Mouse (Mus musculus) ES-Bruce4 (cell line): ENCODE data around the gene AW549877. TPM values are rescaled to one million over a fixed set of nuclear protein-coding genes. Genes with fewer than 3 reads are reported as not detected.
A peak's percentile ranks its signal among the peaks of the same experiment; 100 is the strongest.

Source experiments
- H3K27ac ChIP-seq: 2 replicates; pipeline ENCODE4 v1.5.1; 2012; ENCODE audit warnings: low read length, inconsistent platforms; ENCODE audit not compliant: insufficient read depth
- H3K27me3 ChIP-seq: 2 replicates; pipeline ENCODE4 v1.6.1; 2012; ENCODE audit warnings: mild to moderate bottlenecking, low read length, inconsistent platforms; ENCODE audit not compliant: control insufficient read depth, poor library complexity, insufficient read depth, severe bottlenecking
- H3K36me3 ChIP-seq: 2 replicates; pipeline ENCODE4 v1.6.1; 2012; ENCODE audit warnings: inconsistent platforms, mild to moderate bottlenecking, low read length, moderate library complexity; ENCODE audit not compliant: control insufficient read depth, poor library complexity, insufficient read depth, severe bottlenecking
- H3K4me1 ChIP-seq: one replicate; pipeline ENCODE4 v1.8.1; 2011; ENCODE audit warnings: low read length; ENCODE audit not compliant: control insufficient read depth, insufficient read depth
- H3K4me3 ChIP-seq: 2 replicates; pipeline ENCODE4 v1.5.1; 2011; ENCODE audit warnings: low read depth, mild to moderate bottlenecking, low read length
- H3K9ac ChIP-seq: 2 replicates; pipeline ENCODE4 v1.6.1; 2012; ENCODE audit warnings: low read depth, mild to moderate bottlenecking, inconsistent platforms; ENCODE audit not compliant: poor library complexity, severe bottlenecking
- H3K9me3 ChIP-seq: replicated peaks from 2 replicates; pipeline ENCODE4 v1.6.1; 2012; ENCODE audit warnings: mild to moderate bottlenecking, low read length, inconsistent platforms; ENCODE audit not compliant: control insufficient read depth, poor library complexity, insufficient read depth, severe bottlenecking
- CTCF ChIP-seq: IDR thresholded peaks from one replicate; pipeline ENCODE4 v1.8.1; 2011; ENCODE audit warnings: low read depth, low read length
- EP300 ChIP-seq: IDR thresholded peaks from 2 replicates; pipeline ENCODE4 v1.6.1; 2011; ENCODE audit warnings: low read depth, low read length; ENCODE audit not compliant: insufficient read depth
- POLR2A ChIP-seq: IDR thresholded peaks from one replicate; pipeline ENCODE4 v1.8.1; 2011; ENCODE audit warnings: low read length; ENCODE audit not compliant: insufficient read depth
- polyA plus RNA-seq: library from polyadenylated mRNA; stranded (reverse); fragments of >200 nt; gene quantifications from 2 replicates; pipeline ENCODE4 v1.2.4, GENCODE M21; 2011; ENCODE audit warnings: low read depth; ENCODE audit not compliant: missing spikeins, insufficient read depth, insufficient read length

AW549877 gene
- polyA plus RNA-seq, 1 experiment = 67.1 TPM

DNA sequence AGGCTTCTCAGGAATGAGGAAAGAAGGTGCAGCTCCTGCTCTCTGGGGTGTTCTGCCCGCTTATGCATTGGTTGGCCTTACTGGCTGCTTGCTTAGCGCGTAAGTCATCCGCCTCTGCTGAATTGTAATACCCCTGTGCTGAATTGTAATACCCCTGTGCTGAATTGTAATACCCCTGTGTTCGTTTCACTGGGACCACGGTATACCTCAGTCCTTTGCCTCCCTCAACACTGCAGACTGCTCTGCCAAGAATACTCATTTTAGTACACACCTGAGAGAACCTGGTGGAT, 32.8 kb upstream of the AW549877 start:
- no peaks in the 10 kb centered on the region for H3K36me3 ChIP-seq
- H3K4me3 ChIP-seq = no peak overlapping the region
- no peak overlapping the region for H3K27ac ChIP-seq
- no peaks in the 10 kb centered on the region for H3K27me3 ChIP-seq
- H3K9me3 ChIP-seq = no peaks in the 10 kb centered on the region
- H3K9ac ChIP-seq = no peak overlapping the region
- TF ChIP-seq POLR2A = no peak
- TF ChIP-seq CTCF = no peak
- TF ChIP-seq EP300 = no peak
- H3K4me1 ChIP-seq = peaks cover 3% of the 10 kb centered on the region

DNA sequence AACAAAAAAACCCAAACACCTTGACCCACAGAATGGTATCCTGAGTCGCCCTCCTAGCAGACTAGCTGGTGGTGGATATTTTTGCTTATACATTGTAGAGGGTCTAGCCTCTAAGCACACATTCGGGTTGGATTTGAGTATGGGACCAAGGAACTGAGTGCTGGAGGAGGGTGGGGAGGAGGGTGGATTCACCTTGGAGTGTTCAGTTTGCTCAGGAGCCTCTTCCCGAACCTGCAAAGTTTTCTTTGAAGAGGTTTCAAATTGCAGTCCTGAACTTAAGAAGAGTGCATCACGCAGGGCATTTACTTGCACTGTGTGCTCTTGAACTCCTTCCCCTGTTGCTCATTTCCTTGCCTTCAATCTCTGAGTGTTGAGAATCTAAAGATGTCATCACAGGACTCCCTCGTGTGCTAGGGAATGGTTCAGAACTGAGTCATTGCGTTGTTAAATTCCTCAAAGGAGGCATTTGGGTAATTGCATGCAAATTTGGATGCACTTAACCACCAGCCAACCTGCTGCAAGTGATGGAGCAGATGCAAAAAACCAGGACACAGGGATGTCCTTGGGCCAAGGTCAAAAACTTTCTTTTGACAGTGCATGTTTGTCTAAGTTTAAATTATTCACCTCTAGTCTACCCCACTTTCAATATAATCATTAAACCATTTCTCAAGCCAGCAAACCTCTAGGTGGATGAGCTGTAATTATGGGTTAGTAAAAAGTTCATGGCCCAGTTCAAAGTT, 32.3 kb upstream of the AW549877 start:
- Histone ChIP-seq H3K36me3 (no peaks in the 10 kb centered on the region), H3K9me3 (no peaks in the 10 kb centered on the region), H3K9ac (peak overlapping the region; percentile 64), H3K4me1 (peaks cover 2% of the 10 kb centered on the region), H3K27me3 (no peaks in the 10 kb centered on the region), H3K27ac (no peak overlapping the region), H3K4me3 (peak overlapping the region; percentile 83)
- TF ChIP-seq EP300 (no peak), CTCF (no peak), POLR2A (no peak)

DNA sequence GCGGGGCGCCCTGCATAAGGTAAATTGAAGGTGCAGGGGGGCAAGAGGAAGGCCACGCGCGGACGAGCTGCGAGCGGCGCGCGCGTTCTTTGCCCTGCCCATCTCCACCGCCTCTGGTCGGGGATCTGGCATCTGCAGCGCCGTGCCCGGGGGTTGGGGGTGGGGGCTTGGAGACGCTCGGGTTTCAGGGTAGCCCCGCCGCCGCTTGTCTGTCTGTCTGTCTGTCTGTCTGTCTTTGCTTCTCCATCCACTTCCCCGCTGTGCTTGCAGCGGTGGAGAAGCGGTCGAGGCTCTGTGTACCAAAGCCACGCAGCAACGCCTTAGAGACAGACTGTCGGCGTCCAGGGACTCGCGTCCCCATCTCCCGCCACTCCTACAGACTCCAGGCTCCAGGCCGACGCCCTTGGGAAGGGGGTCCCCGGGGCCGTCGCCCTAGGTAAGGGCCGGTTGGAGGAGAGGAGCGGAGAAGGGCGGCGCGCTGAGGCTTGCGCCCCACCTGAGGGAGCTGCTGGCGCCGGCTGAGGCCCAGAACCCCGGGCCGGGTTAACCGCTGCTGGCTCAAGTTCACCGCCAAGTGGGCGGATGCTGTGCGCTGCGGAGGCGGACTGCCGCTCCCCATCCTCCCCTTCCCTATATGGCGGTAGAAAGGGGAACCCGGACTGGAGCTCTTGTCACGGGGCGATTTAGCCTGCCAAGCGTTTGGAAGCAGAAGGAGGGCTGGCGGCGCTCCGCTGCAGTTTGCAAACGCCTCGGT, 31.5 kb upstream of the AW549877 start:
- no peak overlapping the region for H3K27ac ChIP-seq
- TF ChIP-seq EP300 = no peak
- TF ChIP-seq POLR2A = no peak
- TF ChIP-seq CTCF = no peak
- peak overlapping the region; percentile 64 for H3K9ac ChIP-seq
- H3K4me3 ChIP-seq = peak overlapping the region; percentile 83
- no peaks in the 10 kb centered on the region for H3K27me3 ChIP-seq
- H3K36me3 ChIP-seq = no peaks in the 10 kb centered on the region
- peaks cover 2% of the 10 kb centered on the region for H3K4me1 ChIP-seq
- H3K9me3 ChIP-seq = no peaks in the 10 kb centered on the region

DNA sequence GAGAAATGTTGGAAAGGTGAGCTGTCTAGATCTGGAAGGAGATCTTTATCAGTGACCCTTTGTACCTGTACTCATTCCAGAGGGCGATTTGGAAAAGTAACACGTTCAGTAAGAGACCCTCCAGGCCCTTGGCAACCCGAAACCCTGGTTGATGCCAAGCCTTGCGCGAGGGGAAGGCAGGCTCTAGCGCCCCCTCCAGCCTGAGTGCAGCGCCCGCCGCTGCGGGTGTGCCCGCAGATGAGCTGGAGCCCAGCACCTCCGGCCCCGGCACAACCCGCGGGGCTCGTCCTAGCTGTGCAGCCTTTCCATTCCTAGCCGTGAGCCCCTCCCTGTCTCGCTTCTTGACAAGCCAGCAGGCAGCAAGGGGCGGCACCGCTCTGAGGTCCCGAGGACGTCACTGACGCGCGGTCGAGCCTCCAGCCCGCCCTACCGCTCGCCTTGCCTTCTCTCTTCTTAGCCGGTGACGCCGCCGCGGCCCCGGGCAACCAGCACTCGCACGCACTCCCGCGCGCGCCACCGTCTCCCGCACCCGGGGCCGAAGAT, 30.8 kb upstream of the AW549877 start, which contains the start of gene Oxct1:
Gene Oxct1 (plus strand): TSS at position 153 of the 543 bp plus-strand sequence.
- Histone ChIP-seq H3K9ac (peak within 1 kb of the TSS; percentile 64), H3K4me1 (peaks cover 2% of the 10 kb centered on the region), H3K36me3 (no peaks in the 10 kb centered on the region), H3K27me3 (no peaks in the 10 kb centered on the region), H3K4me3 (peak within 1 kb of the TSS; percentile 83), H3K27ac (peak within 1 kb of the TSS; percentile 48; the same call in 1 of the 2 replicates), H3K9me3 (no peaks in the 10 kb centered on the region)
- no peak for TF ChIP-seq EP300
- TF ChIP-seq CTCF = peak; percentile 62

DNA sequence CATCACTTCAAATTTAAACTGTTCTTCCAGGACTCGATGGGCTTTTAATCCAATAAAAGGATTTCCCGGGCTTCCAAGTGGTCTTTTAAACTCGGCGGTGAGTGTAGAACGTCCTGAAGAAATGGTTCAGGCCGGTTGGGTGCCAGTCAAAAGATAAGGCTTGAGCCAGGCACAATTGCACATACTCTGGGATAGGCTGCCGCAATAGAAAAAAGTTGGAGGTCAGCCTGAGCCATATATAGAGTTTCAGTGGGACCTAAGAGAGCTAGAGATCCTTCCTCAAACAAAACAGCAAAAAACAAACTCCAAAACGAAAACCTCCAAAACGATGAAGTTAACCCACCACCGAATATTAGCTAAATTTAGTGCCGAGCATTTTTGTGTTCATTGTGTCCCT, 30.0 kb upstream of the AW549877 start:
- Histone ChIP-seq H3K27me3 (no peaks in the 10 kb centered on the region), H3K9me3 (no peaks in the 10 kb centered on the region), H3K36me3 (no peaks in the 10 kb centered on the region), H3K9ac (peak overlapping the region; percentile 64; the same call in 1 of the 2 replicates), H3K4me1 (peaks cover 2% of the 10 kb centered on the region), H3K27ac (no peak overlapping the region), H3K4me3 (no peak overlapping the region)
- no peak for TF ChIP-seq EP300
- no peak for TF ChIP-seq CTCF
- TF ChIP-seq POLR2A = no peak
